Mouse (Mus musculus) kidney, postnatal 14 days (tissue): ENCODE results near the gene Nrg3.

Experiments used
- DNase-seq: peaks from one replicate; pipeline ENCODE4 v3.0.0; 2022; ENCODE audit warnings: mixed read lengths

Nrg3 gene

DNA sequence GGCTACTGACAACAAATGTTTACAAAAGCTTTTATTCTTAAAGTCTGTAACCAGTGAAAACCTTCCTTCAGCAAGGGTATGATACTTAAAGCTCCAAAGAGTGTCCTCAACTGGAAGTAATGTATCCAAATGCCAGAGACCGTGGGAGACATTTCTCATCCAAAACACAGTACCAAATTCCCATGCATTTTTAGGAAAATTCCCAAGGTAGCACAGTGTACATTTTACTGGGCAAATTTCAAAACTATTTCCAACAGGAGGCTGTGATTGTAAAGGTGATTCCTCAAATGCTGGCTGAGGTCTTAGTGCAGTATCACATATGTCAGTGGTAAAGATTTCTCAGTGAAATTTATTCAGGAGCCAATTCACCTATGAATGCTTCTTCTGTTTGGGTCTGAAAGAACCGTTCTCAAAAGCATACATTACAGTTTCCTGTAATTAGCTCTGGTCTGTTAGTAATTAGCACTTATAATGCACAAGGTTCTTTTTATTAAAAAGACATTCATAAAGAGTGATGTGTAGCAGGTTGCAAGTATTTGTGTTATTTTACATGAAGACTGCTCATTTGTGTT lies 536.3 kb downstream of the Nrg3 start:
- no peak for DNase-seq

DNA sequence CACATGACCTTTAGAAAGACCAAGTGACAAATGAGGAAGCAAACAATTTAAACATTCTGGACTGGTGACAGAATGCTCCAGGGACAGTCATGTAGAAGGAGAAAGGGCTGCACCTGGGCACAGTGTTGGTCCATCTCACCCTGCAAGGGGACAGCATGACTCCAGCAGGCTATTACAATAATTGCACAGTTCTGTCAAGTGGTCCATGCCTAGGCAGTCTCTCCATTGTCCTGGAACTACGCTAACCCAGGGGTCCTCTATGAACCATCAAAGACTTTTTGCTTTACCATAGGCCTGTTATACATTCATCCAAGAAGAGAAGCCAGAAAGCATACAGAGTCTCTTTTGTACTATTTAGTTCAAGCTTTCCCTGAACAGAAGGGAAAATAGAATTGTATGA lies 549.2 kb downstream of the Nrg3 start:
- DNase-seq = no peak

DNA sequence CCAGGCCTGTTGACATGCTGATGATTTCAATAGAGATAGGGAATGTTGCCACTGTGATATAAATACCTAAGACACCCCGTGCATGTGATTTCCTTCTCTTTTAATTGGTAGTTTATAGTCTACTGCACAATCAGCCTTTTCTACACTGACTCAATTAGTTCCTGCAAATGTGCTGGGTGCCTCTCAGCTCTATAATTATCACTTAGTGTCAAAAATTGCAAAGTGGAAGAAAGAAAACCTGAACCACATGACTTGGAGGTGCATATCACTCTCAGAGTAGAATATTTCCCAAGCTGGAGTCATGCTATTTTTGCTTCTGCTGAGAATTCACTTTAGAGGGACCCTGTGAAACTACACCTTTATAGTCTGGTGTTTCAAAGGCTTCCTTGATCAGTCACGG lies 552.1 kb downstream of the Nrg3 start:
- DNase-seq = no peak

DNA sequence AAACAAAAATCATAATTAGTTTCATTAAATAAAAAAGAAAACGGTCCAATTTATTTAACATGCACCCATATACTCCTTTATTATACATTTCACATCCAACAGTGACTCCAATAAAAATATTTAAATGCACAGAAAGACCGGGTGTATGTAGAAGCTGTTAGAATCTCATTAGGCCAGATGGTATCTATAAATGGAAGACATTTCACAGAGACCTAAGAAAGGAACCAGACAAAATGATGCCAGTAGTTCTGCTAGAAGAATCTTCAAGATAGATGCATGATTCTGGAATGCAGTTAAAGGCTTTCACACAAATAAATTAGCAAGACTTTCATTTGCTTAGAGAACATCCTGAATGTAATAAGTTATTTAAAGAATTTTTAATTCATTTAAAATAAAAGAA lies 602.3 kb downstream of the Nrg3 start:
- no peak for DNase-seq

DNA sequence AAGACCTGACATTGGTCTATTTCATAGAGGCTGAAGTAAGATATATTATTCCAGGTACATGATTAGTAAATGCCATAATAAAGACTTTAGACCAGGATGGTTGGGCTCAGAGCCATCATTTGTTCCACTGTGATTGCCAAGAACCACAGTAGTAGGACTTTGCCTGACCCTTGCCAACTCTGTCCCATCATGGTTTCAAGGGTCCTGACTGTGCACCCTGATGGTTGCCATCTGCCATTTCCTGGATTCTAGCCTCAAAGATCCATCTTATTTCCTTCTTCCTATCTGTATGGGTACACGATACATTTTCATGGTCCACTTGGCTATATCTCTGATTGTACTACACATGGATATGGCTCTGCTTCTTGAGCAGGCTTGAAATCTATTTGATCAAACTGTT lies 625.3 kb downstream of the Nrg3 start:
- no peak for DNase-seq

DNA sequence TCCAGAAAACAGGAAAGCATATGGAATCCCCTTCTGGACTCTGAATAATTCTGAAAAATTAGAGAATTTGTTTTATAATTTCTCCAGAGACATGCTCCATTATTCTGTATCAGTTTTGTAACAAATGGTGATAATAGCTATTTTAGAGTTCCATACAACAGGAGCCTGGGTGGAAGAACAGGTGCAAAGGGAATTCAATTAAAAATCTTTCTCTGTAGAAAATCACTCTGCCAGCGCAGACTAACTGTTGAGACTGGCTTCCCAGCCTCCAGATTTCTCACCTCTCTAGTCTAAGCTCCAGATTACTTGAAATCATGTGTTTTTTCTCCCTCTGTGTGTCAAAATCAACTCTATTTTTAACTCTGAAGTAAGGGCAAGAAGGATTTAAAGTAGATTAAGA lies 625.8 kb downstream of the Nrg3 start:
- DNase-seq = no peak

DNA sequence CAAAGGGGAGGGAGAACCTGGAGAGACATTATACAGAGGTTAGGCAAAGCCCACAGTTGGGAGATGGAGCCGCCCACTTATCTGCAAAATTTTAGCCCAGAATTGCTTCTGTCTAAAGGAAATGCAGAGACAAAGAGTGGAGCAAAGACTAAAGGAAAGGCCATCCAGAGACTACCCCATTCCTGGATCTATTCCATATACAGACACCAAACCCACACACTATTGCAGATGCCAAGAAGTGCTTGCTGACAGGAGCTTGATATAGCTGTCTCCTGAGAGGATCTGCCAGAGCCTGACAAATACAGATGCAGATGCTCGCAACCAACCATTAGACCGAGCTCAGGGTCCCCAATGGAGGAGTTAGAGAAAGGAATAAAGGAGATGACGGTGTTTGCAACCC lies 637.9 kb downstream of the Nrg3 start:
- no peak for DNase-seq

DNA sequence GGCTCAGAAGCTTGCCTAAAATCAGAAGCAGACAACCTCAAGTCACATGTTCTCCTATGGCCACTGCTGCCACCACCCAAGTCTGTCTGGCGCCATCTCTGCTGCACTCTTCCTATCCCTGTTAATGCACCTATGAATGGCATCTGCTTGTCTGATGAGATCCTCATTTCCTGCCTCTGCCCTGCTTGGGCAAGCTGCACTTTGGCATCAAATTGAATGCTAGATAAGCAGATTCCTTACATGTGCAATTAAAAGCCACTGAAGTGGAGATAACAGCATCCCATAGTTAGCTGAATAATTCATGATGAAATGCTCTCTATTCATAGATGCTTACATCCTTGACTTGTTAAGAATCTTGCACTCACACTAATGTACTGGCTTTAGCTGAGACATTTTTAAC lies 648.0 kb downstream of the Nrg3 start:
- no peak for DNase-seq

DNA sequence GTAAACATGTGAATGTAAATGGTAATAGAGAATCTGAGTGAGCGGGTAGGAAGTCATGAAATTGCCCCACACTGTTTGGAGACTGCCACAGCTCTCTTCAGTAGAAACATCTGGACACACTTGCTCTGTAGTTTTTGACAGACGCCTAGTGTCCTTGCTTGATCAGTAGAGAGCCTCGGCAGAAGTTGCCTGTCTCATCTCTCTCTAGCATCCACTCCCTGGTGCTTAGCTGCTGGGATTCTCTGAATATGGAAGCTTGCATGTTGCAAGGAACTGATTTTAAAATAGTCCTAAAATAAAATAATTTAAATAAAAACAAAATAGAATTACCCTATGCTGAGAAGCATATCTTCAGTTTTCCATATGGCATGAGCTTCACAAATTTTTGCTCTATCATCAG lies 675.9 kb downstream of the Nrg3 start:
- no peak for DNase-seq

DNA sequence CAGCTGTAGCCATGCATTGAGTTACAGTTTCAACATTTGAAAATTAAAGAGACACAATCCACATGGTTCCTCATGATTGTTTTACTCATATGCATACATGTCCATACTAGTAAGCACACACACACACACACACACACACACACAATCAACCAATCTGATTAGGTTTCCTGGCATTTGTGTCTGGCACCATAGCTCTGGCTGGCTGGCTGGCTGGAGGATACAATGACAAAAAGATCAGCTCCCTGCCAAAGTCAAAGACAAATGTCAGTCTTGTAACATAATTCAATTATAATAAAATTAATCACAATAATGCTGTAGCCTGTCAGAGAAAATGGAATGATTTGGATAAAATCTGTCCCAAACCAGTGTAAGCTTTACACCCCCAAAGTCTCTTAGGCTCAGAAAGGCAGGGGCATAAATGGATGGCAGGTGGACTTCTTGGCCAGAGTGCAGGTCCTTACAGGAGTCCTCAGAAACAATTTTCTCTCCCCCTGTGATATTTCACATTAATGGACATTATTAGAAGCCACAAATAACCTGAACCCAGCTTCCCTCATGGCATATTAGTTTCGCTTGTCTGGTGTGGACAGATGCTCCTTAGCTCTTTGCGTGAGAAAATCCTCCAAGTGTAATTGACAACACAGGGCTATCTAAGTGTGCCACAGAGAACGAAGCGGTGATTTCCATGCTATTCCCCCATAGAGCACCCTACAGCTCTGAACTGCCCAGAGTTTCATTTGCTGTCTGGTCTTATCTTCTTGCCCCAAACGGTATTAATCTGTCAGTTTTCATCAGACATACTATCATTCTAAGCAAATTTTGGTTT lies 697.4 kb downstream of the Nrg3 start:
- DNase-seq = no peak

DNA sequence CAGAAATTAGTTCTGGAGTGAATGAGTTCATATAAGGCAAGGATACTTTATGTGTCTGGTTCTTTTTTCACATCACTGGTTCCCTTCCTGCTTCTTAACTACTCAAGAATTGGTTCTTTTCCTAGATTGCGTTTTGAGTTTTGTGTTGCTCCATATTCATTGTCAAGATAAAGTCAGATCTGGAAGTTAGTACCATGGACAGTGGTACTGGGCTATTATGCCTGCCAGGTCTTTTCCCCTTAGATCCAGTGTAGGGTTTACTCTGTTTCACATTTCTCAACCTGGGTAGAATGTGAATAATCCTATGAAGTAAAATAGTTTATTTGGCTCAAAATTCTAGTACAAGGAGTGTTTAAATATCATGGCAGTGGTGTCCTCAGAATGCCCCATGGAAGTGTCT lies 698.1 kb downstream of the Nrg3 start:
- no peak for DNase-seq

DNA sequence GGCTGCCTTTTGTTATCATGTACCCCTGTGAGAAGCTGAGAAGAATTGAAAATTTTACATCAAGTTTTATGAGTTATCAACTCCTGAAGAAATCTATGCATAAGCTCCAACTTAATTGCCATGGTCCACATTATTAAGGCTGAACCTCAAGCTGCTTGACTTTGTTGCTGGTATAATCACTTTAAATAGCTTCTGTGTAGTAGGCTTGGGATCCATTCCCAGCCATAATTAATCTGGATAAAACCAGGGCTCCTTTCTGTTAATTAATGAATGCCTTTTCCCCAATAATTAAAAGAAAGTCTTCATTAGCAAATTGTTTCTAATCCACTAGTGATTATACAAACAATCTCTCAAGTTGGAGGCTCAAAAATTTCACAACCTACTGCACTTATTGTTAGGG lies 742.4 kb downstream of the Nrg3 start:
- DNase-seq = no peak

DNA sequence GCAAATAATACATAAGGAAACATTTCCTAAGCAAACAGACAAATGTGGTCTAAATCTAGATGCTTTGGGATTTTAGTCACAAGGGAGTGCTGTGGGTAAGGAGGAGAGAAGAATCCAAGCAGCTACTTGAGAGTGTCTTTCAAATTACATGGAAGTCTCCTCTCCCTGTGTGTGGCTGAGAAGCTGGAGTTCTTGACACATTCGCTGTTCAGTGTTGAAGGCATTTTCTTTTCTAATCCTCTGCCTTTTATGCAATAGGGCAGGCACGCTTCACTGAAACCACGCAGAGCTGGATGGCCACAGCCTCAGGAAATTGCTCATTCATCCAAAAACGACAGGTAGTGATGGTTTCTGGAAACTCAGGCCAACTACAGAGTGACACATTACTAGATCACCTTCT lies 769.0 kb downstream of the Nrg3 start:
- DNase-seq = no peak

DNA sequence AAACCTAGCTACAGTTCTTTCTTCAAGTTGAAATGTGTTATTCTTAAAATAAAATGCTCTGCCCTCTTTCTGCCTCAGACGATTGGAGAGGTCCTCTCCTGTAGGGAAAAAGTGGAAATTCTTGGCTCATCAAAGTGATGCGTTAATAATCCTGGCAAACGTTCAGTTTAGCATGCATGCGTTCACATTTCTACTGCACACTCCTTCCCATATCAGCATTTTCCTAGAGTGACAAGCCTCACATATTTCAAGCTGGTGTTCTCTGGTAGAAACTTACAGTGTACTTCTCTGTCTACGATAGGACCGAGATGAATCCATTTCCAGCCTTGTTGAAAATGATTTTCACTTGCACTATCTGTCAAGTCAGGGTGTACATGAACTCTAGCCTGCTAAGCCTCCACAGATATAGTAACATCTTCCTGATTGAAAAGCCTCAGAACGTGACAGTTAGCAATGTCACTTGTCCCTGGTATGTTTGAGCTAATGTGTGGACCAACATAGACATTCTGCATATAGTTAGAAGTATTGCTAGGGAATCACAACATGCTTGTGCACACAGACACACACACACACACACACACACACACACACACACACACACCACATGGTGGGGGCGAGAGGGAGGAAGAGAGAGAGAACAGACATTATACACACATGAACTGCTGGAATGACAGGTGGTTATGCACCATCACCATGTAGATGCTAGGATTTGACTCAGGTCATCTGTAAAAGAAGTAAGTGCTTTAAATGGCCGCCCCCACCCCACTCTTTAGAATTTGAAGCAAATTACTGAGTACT lies 770.1 kb downstream of the Nrg3 start:
- no peak for DNase-seq

DNA sequence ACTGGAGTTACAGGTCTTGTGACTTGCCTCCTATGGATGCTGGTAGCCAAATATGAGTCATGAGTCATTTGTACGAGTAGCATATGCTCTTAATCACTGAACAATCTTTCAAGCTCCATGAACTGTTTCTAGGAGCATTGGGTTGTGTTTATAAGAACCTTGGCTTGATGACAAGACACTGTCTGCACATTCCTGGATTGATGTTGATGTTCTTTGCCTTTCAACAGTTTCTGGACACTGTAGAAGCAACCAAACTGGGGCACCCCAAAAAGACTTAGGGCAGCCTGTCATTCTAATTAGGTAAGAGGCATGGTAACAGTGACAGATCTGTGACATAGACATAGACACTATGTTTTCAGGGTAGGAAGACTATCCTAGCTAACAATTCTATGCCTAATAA lies 771.5 kb downstream of the Nrg3 start:
- no peak for DNase-seq

DNA sequence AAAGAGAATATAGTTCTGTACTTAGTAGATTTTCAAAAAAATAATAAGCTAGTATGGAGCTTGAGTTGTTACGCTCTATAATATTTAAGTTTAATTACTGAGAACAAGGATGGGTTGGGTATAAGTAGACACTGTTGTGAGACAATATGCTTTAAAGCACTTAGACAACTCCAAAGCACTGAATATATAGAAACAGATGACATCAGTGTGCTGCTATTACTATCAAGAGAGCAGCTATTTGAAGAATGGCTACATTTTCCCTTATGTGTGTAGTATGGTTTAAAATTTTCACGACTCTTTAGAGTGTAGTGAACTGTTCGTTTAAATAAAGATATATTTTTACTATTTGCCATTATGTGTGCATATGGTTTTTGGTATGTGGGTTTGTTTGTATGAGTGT lies 771.9 kb downstream of the Nrg3 start:
- DNase-seq = no peak

DNA sequence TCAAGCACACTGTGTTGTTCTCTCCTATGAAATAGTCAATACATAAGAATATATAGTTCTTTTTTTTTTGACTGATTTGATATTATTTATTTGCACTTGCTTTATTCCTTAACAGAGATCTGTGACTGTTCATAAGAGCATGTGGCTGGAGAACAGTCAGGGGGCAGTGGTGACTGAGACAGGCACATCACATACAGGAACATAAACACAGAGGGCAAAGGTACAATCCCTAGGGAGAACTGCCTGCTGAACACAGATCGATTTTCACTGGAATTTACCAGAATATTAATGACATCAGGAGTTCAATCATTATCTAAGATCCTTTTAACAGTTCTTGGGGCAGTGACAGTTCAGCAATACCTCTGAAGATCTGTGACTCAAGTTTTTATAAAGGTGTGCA lies 812.9 kb downstream of the Nrg3 start:
- no peak for DNase-seq

DNA sequence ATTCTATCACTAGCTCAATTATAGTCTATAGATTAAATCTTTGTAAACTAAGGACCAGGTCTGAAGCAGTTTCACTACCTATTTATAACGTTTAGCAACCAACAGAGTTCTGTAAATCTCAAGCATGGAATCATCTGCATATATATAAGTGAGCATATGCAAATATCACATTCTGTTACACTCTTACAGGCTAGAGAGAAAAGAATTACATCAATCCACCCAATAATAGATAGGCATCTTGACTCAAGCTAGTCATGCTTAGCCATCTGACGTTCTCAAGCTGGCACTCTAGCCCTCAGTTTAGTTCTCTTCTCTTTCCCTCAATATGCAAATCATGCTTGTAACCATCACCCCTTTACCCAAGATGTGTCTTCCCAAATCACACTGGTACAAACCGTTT lies 835.8 kb downstream of the Nrg3 start:
- no peak for DNase-seq

DNA sequence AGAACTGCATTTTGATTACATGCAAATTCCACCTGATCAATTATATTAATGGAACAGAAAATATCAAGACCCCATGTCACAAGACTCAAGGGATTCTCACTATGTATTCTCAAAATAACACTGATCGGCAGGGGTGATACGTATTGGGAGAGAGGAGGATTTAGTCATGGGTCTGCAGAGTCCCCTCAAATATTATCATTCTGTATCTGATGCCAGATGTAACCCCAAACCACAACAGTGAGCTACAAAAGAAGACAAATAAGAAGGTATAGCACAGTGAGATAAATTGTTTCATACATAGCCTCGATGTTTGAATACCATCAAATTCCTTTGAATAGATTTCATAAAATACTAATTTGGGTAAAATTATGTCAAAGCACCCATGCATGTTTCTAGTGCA lies 842.8 kb downstream of the Nrg3 start:
- DNase-seq = no peak

DNA sequence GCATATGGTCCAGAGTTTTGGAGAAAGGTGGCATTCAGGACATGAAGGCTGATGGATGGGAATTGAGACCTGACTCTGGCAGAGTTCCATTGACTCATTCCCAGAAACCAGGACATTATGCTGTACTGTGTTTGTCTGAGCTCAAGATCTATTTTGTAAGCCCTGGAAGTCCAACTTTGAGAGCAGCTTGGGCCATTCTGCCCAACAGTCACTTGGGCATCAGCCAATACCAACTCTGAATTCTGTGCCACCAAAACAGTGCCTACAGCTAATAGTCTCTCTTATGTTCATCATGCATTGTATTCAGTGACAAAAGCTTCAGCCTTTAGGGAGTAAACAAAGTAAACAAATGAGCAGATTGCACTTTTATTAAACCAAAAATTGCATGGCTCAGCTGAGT lies 843.2 kb downstream of the Nrg3 start:
- DNase-seq = no peak

DNA sequence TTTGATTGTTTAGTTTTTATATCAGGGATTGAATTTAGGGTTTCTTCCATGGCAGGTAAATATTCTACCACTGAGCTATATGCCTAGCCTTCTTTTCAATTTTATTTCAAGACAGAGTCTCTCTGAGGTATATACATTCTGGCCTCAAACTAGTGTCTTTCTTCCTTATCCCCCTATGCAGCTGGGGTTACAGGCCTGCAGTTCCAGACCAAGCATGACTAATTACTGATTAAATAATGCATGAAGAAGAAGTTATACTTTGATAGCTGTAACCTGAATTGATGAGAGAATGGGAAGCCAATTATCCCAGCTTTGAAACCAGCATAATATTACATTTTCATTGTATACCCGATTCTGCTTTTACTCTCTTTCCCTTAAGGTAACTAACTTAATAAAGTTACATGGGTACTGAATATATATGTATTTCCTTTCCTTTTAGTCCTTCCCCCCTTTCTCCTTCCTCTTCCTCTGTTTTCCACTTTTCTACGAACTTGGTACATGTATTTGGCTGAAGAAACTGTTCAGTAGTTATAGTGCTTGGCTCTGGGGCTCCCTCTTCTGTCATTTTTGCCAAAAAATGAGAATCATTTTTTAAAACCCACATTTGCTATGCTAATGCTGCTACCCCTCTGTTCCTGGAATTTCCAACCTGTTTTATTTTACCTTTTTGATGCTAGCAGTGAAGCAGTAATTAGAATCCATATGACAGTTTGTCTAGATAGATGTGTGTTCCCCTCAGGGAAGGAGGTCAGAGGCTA lies 843.8 kb downstream of the Nrg3 start:
- DNase-seq = no peak

DNA sequence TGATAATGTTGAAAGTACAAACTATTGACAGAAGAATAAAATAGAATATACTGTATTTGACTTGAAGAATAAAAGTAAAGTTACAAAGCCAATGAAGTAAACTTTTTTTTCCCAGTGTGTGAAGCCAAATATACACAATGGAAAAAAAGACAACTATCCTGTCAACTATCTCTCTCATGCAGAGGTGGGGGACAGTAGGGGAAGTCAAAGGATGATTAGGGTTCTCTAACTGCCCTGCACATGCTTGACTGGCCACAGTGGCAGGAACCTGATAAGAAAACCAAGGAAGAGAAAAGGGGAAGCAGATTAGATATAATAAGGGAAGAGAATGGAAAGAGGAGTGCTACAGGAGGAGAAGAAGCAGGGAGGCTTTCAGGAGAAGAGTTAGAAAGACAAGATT lies 855.9 kb downstream of the Nrg3 start:
- no peak for DNase-seq

DNA sequence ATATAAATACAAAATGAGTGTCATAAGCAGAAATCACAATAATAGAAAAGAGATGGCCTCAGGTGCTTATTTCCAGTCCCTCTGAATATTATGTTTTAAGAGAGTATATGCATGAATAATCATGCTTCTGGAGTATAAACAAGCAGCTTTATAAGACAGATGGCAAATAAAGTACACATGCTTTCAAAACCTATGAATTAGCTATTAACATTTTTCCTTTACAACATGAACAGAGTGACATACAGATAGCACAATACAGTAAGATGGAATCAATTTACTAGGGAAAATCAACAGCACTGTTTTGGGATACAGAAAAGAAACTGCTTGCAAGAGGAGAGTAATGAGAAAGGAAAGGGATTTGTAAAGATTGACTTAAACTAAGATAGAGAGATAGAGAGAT lies 875.2 kb downstream of the Nrg3 start:
- no peak for DNase-seq
